Mouse (Mus musculus) testis, adult 10 weeks (tissue): ENCODE measurements around the gene Olfr286. TPM values are rescaled to one million over a fixed set of nuclear protein-coding genes. Genes with fewer than 3 reads are reported as not detected.

Experiments used
- polyA plus RNA-seq: library from polyadenylated mRNA; stranded (reverse); fragments of 350-450 nt; fragmentation: Illumina TruSeq; extraction: RNeasy Lipid Tissue Mini Kit (QIAGEN cat#74804); gene quantifications from one replicate; pipeline ENCODE4 v1.2.3, GENCODE M21; 2014; ENCODE audit warnings: low read depth, low replicate concordance

The Olfr286 gene
- polyA plus RNA-seq = not detected

DNA sequence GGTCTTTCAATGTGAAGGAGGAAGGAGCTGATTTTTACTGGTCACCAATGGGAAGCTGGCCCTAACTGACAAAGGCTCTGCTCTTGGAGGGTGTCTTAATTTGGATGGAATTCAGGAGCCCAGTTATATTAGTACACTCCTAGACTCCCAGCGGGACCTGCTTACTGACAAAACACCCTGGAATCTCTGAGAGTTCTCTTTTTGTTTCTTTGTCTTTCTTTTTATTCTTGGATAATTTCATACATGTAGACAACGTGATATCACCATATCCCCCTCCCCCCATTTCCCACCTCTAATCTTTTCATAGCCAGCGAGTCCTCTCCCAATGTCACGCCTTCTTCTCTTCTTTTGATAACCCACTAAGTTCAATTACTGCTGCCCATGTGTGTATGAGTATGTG lies at the start of gene Olfr286:
Olfr286 (minus strand) TSS at position 101 of the 400 bp plus-strand sequence.

DNA sequence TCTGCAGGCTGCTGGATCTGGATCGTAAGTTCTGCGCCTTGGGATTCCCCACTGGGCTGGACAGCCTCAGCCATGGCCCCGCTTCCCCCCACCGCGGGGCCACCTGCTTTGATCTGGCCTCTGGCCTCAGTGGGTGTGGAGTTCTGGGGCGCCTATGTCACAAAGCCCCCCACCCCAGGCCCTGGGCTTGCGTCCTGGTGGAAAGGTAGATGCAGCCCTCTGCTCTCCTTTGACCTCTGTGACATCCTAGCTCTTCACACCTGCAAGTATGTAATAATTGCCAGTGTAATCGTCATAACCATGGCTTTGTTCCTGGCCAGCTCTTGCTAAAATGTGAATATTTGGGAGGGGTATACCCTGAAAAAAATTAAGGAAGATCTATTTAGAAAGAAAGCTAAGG lies 22.9 kb upstream of the Olfr286 start, which contains the start of gene H1fnt:
H1fnt (minus strand) TSS at position 101 of the 400 bp plus-strand sequence.

DNA sequence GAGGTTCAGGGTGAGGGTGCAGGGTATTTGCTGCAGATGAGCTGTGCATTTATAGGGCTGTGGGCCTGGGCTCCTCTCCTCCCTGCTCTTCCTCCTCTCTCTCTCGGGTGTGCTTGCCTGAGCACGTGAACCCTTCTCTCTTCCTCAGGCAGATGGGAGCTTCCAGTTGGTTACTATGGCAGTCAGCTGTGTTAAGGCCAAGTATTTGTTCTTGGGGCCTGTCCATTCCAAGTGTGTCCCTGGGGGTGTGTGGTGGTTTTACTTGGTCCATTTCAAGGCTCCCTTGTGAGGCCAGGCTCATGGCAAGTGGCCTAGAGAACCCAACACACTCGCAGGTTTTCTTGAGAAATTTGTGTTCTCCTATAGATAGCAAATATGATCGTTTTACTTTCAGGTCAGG lies 13.4 kb downstream of the Olfr286 start, which contains the start of the genes Gm44579 and Olfr287:
Gm44579 (minus strand) TSS at position 101 of the 400 bp plus-strand sequence.
Olfr287 (minus strand) TSS at position 180 of the 400 bp plus-strand sequence.

DNA sequence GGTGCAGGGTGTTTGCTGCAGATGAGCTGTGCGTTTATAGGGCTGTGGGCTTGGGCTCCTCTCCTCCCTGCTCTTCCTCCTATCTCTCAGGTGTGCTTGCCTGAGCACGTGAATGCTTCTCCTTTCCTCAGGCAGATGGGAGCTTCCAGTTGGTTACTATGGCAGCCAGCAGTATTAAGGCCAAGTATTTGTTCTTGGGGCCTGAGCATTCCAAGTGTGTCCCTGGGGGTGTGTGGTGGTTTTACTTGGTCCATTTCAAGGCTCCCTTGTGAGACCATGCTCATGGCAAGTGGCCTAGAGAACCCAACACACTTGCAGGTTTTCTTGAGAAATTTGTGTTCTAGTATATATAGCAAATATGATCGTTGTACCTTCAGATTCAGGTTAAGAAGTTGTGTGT lies 38.8 kb downstream of the Olfr286 start, which contains the start of gene Olfr288:
Olfr288 (minus strand) TSS at position 101 of the 400 bp plus-strand sequence.

Other genes with a start within 250 kb of the Olfr286 start
- gene Col2a1, start 229.8 kb downstream of the Olfr286 start, polyA plus RNA-seq = 0.85 TPM
- gene Pfkm, start 141.9 kb downstream of the Olfr286 start, polyA plus RNA-seq = 23.1 TPM
- 111 TPM for gene Senp1, start 140.7 kb downstream of the Olfr286 start, polyA plus RNA-seq
- 33.6 TPM for gene Asb8, start 68.8 kb downstream of the Olfr286 start, polyA plus RNA-seq
- 2.3 TPM for gene Ccdc184, start 67.3 kb downstream of the Olfr286 start, polyA plus RNA-seq
- not detected for gene Olfr288, start 38.9 kb downstream of the Olfr286 start, polyA plus RNA-seq
- gene Gm44579, start 13.5 kb downstream of the Olfr286 start, polyA plus RNA-seq = not detected
- gene Olfr287, start 13.4 kb downstream of the Olfr286 start, polyA plus RNA-seq = not detected
- 79.5 TPM for gene H1fnt, start 22.8 kb upstream of the Olfr286 start, polyA plus RNA-seq
- gene Zfp641, start 61.7 kb upstream of the Olfr286 start, polyA plus RNA-seq = 0.67 TPM
- not detected for gene Olfr285, start 82.9 kb upstream of the Olfr286 start, polyA plus RNA-seq
- not detected for gene Olfr284, start 106.5 kb upstream of the Olfr286 start, polyA plus RNA-seq
- gene Olfr283, start 146.5 kb upstream of the Olfr286 start, polyA plus RNA-seq = not detected
- gene Olfr282, start 196.8 kb upstream of the Olfr286 start, polyA plus RNA-seq = not detected
- gene Olfr281, start 218.1 kb upstream of the Olfr286 start, polyA plus RNA-seq = not detected
- not detected for gene OR5BS1P, start 235.4 kb upstream of the Olfr286 start, polyA plus RNA-seq
- not detected for gene Lalba, start 248.3 kb upstream of the Olfr286 start, polyA plus RNA-seq